Mouse (Mus musculus): ENCODE measurements at regions not wholly inside any gene's neighbourhood (a gene's known extent, or its start where the extent isn't known, plus 50 kb on each side); places are given as distances from the start of the nearest gene placed in this dataset.

GRCm38 (mm10) chr10:92625781-92626180, 96.4 kb downstream of the Nedd1 start:
- no peak for DNase-seq (ENCODE audit: low spot score in 2 of 2)

GRCm38 (mm10) chr10:92615684-92616379, 106.4 kb downstream of the Nedd1 start:
- DNase-seq (ENCODE audit: low spot score in 2 of 2), result no peak

DNA sequence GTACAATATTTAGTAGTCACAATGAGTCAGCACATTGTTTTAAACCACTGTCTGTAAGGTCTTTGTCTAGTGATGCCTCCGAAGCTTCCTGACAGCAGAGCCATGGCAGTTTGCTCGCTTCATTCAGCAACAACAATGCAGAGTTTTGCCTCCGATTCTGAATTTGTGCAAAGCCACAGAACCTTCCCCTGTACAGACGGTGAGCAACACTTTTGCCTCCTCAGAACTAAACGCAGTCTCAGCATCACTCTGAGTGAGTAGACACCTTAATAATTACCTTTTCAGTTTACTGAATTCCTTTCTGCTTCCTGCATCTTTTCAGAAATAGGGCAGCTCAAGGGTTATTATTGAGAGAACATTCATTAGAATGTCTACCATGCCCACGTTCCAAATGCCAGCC, 107.9 kb downstream of the Nedd1 start:
- no peak for DNase-seq (ENCODE audit: low spot score in 2 of 2)

- no peak for DNase-seq (ENCODE audit: low spot score in 2 of 2)
Observed at GRCm38 (mm10) chr10:92611060-92611459, 111.2 kb downstream of the Nedd1 start.

GRCm38 (mm10) chr10:92606761-92607160, 115.5 kb downstream of the Nedd1 start:
- no peak for DNase-seq (ENCODE audit: low spot score in 2 of 2)

- no peak for DNase-seq (ENCODE audit: low spot score in 2 of 2)
Observed at GRCm38 (mm10) chr10:92605646-92606045, 116.6 kb downstream of the Nedd1 start.

DNA sequence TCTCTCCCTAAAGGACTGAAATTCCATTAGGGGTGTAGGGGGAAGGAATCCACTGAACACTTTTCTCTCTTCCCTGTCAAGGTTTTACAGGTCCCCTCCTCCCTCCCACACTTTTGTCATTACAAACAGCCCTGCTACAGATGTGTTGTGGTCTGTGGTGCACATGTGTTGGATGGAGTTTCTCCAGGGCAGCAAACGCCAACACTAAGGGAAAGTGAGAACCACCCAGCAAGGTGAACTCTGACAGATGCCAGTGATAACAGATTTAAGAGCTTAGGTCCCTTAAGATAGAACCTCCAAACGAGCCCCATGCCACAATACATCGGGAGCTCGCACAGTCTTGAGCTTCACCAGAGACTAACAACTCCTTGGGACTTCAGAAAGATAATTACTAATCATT, 122.1 kb downstream of the Nedd1 start:
- no peak for DNase-seq (ENCODE audit: low spot score in 2 of 2)

- DNase-seq (ENCODE audit: low spot score in 2 of 2), result no peak
Observed at GRCm38 (mm10) chr10:92595496-92596355, 126.5 kb downstream of the Nedd1 start.

- DNase-seq (ENCODE audit: low spot score in 2 of 2), result no peak
Observed at GRCm38 (mm10) chr10:92593947-92594460, 128.2 kb downstream of the Nedd1 start.

DNA sequence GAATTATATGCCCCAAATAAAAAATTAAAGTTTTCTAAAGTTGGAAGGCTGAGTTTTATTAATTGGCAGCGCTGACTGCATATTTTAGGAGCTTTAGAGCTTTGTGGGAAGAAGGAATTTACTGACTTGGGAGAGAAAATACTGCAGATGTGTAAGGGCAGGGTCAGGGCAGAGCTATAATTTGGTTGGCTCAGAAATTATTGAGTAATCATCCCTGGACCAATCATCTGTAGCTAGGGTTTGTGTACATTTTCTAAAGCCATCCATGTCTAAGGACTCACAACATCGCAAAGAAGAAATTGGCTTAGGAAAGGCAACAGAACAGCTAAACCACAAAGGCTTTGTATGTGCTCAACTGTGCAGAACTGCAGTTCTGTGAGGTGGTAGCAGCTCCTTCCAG, 143.3 kb downstream of the Nedd1 start:
- DNase-seq (ENCODE audit: low spot score in 2 of 2), result no peak

GRCm38 (mm10) chr10:92570496-92570895, 151.7 kb downstream of the Nedd1 start:
- DNase-seq (ENCODE audit: low spot score in 2 of 2), result no peak

DNA sequence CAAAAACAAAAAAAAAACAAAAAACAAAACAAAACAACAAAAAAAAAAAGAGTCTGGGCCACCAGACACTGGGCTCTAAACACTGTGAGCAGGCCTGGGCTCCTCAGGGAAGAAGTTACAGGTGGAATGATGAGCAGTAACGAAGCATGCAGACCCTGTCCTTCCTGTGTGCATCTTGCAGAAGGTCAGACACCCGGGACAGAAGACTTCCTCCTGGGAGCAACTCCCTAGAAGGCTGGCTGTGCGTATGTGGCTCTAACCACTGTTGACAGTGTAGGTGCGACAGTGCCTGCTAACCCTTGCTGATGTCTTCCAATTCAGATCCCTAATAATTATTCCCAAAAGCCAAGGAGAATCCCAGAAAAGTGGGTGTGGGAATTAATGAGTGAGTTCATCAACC, 164.8 kb downstream of the Nedd1 start:
- DNase-seq (ENCODE audit: low spot score in 2 of 2), result no peak

GRCm38 (mm10) chr10:92556526-92557422, 165.4 kb downstream of the Nedd1 start:
- DNase-seq (ENCODE audit: low spot score in 2 of 2), result no peak

DNA sequence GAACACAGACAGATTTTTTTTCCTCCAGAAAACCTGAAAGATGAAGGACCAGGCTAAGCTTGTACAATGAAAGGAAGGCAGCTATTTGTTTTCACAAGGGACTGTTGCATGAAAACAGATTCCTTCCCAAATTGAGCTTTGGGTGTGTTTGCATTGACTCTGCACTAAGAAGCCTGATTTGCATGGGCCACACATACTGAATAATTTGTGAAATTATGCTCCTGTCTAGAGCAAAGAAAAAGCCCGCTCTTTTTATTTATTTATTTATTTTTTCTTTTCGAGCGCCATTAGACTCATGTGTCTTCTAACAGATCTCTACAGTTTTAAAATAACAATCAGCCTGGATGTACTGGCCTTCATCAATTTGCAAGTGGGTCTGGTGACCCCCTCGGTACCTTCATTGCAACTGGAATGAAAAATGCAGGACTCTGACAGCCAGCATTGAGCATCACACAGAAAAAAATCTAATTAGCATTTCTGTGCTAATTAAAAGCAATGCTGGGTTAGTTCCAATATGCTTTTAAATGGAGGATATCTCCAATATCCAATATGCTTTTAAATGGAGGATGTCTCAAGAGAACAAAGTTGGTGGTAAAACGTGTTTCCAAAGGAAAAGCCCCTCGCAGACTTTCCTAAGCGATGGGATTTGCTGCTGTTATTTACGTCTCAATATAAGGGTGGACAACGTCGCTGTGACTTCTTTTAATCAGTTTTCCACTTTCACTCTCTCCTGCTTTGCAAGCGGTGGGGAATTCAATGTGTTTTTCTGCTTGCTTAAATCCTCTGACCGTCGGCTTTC, 166.3 kb downstream of the Nedd1 start:
- DNase-seq (ENCODE audit: low spot score in 2 of 2), result no peak

DNA sequence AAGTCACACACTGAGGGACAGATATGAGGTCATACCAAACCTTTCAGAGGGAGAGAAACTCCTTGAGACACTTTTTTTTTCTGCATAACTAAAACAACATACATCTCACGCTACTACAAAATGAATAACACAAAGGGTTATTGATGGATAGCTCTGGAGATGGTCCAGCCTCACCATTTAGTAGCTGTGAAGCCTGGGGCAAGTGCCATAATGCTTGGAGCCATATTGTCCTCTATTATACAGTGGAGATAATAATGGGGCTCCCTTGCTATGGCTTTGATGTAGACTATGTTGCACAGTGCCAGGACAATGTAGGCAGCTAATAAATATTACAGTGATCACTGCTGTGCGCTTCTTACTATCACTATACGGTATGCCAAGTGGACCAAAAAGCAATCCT, 168.3 kb downstream of the Nedd1 start:
- DNase-seq (ENCODE audit: low spot score in 2 of 2), result no peak

DNA sequence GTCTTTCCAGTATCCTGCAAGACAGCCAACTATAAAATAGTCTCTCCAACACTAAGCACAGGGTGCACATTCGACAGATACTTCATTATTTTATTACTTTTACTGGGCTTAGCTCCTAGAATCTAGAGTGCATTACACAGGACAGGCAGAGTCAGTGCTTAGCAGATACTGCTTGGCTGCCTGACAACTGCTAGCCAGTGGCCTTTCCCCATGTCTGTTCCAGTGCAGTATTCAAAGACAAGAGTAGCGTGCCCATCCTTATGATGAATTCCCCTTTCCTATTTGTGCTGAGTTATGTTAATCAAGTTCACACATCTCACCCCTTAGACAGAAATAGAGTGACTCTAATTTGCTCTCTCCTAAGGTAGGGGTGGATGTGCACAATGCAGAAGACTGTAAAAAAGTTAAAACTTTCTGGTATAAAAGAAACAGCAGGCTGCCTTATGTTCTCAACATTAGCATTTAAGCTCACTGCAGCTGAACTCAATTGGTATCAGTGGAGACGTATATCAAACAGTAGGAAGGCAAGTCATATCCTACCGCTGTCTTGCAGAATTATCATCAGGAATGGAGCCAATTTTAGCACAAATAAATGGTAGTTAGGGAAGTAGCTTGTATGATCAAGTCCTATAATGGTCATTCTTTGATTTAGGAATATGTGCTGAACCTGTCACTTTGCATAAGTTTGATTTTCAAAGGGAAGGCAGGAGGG, 173.2 kb downstream of the Nedd1 start:
- no peak for DNase-seq (ENCODE audit: low spot score in 2 of 2)

GRCm38 (mm10) chr10:92538433-92538832, 183.8 kb downstream of the Nedd1 start:
- no peak for DNase-seq (ENCODE audit: low spot score in 2 of 2)

DNA sequence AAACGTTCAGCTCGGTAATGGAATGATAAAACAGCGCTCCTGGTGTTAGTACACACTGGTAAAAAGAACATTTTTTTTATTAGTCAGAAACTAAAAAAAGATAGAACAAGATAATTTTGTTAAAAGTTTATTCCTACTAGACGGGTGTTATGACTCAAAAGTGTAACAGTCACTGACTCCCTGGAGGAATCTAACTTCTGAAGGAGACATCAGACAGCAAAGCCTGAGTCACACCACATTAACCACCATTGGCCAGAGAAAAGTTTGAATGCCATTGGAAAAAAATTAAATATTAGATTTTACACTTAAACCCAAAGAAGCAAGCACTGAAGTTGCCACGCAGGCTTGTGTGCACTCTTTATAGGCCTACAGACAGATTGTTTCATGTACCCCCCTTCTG, 205.3 kb downstream of the Nedd1 start:
- DNase-seq (ENCODE audit: low spot score in 2 of 2), result no peak

DNA sequence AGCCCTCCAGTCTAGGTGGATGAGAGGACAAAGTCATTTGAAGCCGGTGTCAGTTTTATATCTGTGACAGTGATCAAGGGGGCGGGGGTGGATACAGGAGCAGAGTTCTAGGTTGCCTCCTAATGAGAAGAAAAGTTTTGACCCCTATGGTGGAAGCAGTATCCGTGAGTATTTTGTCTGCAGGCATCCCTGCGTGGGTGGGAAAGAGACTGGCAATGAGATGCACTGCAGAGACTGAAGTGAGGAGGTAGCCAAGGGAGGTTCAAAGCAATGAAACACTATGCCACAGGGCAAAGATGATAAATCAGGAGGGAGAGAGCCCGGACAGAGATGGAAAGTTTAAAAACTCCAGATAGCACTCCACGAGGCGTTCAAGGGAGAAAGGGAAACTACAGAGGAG, 210.5 kb downstream of the Nedd1 start:
- no peak for DNase-seq (ENCODE audit: low spot score in 2 of 2)

- no peak for DNase-seq (ENCODE audit: low spot score in 2 of 2)
Observed at GRCm38 (mm10) chr10:92510677-92511076, 211.5 kb downstream of the Nedd1 start.
